Mouse (Mus musculus) hindbrain, embryonic 12.5 days (tissue): Measurements from ENCODE around the gene Olfr417. TPM values are rescaled to one million over a fixed set of nuclear protein-coding genes. Genes with fewer than 3 reads are reported as not detected.
"Not testable (repeated sequence)": the region's sequence is repeated elsewhere in the genome, so short reads cannot be mapped to it uniquely, and the experiment has no call there.

ENCODE experiments used
- ATAC-seq: fragments of 200-750 bp; cut with Nextera tagmentation; 2 replicates; pipeline ENCODE4 v1.8.0; 2017; ENCODE audit warnings: moderate TSS enrichment; ENCODE audit not compliant: low FRiP score
- H3K27ac ChIP-seq: fragments of 300-500 bp; sonication (generic); 2 replicates; pipeline ENCODE4 v1.5.1; 2016; ENCODE audit warnings: mild to moderate bottlenecking
- H3K27me3 ChIP-seq: fragments of 300-500 bp; sonication (generic); 2 replicates; pipeline ENCODE4 v1.6.1; 2016; ENCODE audit warnings: mild to moderate bottlenecking
- H3K36me3 ChIP-seq: fragments of 300-500 bp; sonication (generic); 2 replicates; pipeline ENCODE4 v1.6.1; 2016; ENCODE audit warnings: mild to moderate bottlenecking
- H3K4me1 ChIP-seq: fragments of 300-500 bp; sonication (generic); 2 replicates; pipeline ENCODE4 v1.6.1; 2016
- H3K4me2 ChIP-seq: fragments of 300-500 bp; sonication (generic); replicated peaks from 2 replicates; pipeline ENCODE4 v1.6.1; 2016; ENCODE audit warnings: mild to moderate bottlenecking
- H3K4me3 ChIP-seq: fragments of 300-500 bp; sonication (generic); 2 replicates; pipeline ENCODE4 v1.5.1; 2016; ENCODE audit warnings: mild to moderate bottlenecking
- H3K9ac ChIP-seq: fragments of 300-500 bp; sonication (generic); 2 replicates; pipeline ENCODE4 v1.6.1; 2016; ENCODE audit warnings: mild to moderate bottlenecking, moderate library complexity
- H3K9me3 ChIP-seq: fragments of 300-500 bp; sonication (generic); replicated peaks from 2 replicates; pipeline ENCODE4 v1.6.1; 2016; ENCODE audit warnings: mild to moderate bottlenecking
- WGBS: fragments of 180-500 bp; shearing (Covaris S2); methylation state at CpG from one replicate; pipeline ENCODE4 v1.1.7; 2016; 5-methylcytosine and 5-hydroxymethylcytosine counted together
- polyA plus RNA-seq: library from polyadenylated mRNA; unstranded; fragments of >200 nt; fragmentation: Nextera tagmentation; extraction: Ambion mirVana; gene quantifications from 2 replicates; pipeline ENCODE4 v1.2.1, GENCODE M21; 2016

Gene Olfr417
- not detected in 2 replicates for polyA plus RNA-seq

DNA sequence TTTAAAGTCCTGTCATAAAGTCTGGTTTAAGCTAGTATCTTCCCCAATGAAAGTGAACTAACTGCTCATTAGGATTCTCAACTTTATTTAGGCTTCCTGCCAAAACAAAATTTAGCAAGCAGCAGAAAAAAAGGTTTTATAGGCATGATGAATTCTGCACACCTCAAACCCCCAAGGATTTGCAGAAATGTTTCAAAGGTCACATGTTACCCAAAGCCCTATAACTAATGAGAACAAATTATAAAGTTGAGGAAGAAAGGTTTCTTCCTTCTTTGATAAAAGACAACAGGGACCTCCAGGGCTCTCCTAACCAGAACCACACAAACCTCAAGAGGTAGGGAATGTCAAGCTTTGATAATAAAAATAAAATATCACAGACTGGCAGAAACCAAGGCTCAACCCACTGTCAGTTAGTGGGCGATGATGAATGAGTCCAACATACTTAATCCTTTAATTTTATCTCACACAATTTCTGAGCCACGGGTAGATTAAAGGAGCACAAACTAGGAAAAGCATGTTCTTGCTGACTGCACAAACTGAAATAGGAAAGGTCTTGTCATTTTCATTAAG is at the start of gene Olfr417:
TSS of gene Olfr417 (plus strand) at position 241 of the 570 bp plus-strand sequence.
- no peak for ATAC-seq
- Histone ChIP-seq H3K27ac (no peak within 1 kb of the TSS), H3K36me3 (no peaks in the 10 kb centered on the region), H3K9me3 (no peaks in the 10 kb centered on the region), H3K4me1 (no peaks in the 10 kb centered on the region), H3K4me2 (no peak within 1 kb of the TSS), H3K4me3 (no peak within 1 kb of the TSS), H3K27me3 (no peaks in the 10 kb centered on the region), H3K9ac (no peak within 1 kb of the TSS)
- 76% methylated on average over 2 of the region's 2 CpGs for WGBS

DNA sequence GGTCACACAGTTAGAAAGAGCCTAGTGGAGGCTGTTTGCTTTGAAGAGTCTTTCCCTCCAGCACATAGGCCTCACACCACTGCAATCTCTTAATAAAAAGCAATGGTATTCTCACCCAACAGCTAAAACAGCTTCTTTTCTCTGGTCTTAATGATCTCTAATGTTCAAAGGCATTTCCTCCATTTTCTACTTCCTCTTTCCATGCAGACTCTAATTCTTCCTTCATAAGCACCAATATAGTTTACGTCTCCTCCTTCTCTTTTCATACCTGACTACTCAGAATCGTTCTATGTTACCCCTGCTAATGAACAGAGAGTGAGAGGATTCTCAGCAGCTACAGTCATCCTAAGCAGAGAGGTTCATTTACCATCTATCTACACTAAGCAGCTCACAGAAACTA is 47.6 kb upstream of the Olfr417 start:
- Histone ChIP-seq H3K9me3 (no peaks in the 10 kb centered on the region), H3K4me2 (no peak overlapping the region), H3K4me1 (no peaks in the 10 kb centered on the region), H3K36me3 (no peaks in the 10 kb centered on the region), H3K27ac (no peak overlapping the region), H3K4me3 (no peak overlapping the region), H3K27me3 (no peaks in the 10 kb centered on the region), H3K9ac (no peak overlapping the region)
- WGBS, result 84% methylated on average over 2 of the region's 2 CpGs
- no peak for ATAC-seq

DNA sequence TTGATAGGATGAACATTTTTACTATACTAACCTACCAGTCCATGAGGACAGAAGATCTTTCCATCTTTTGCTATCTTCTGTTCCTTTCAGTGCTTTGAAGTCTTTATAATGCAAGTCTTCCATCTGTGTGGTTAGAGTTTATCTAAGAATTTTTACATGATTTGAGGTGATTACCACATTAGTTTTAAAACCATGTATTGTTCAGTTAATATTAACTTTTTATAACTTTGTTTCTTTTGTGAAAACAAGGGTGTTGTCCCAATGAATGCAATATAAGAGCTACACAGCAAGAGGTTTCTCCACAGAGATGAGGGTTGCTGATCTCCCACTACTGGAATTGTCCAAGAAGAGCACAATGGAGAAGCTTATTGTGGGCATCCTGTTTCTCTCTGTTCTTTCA is 34.7 kb upstream of the Olfr417 start, which contains the start of gene Mptx1:
TSS of gene Mptx1 (plus strand) at position 301 of the 400 bp plus-strand sequence.
- Histone ChIP-seq H3K4me2 (no peak within 1 kb of the TSS), H3K4me3 (no peak within 1 kb of the TSS), H3K27ac (no peak within 1 kb of the TSS), H3K36me3 (no peaks in the 10 kb centered on the region), H3K9me3 (no peaks in the 10 kb centered on the region), H3K9ac (no peak within 1 kb of the TSS), H3K27me3 (no peaks in the 10 kb centered on the region), H3K4me1 (no peaks in the 10 kb centered on the region)
- ATAC-seq, result no peak

DNA sequence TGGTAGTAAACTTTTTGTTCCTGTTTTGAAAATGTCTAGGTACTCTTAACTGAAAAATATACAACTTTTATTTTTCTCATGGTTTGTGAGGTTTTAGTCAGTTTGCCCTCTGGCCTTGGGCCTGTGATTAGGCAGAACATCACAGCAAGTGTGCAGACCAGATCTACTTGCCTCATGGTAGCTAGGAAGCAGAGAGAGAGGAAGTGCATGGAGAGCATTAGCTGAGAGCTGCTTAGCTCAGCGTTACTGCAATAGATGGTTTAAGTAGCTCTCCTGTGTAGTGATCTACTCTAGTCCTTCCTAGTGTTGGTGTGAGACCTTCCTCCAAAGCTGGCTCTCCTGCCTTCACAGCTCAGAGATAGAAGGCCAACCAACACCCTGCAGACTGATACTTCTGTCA is 11.3 kb upstream of the Olfr417 start:
- H3K9me3 ChIP-seq, H3K9ac ChIP-seq, H3K27me3 ChIP-seq, ATAC-seq, H3K27ac ChIP-seq, H3K36me3 ChIP-seq, H3K4me1 ChIP-seq, H3K4me3 ChIP-seq, H3K4me2 ChIP-seq: not testable (repeated sequence)
- 72% methylated on average over 1 of the region's 1 CpGs for WGBS

DNA sequence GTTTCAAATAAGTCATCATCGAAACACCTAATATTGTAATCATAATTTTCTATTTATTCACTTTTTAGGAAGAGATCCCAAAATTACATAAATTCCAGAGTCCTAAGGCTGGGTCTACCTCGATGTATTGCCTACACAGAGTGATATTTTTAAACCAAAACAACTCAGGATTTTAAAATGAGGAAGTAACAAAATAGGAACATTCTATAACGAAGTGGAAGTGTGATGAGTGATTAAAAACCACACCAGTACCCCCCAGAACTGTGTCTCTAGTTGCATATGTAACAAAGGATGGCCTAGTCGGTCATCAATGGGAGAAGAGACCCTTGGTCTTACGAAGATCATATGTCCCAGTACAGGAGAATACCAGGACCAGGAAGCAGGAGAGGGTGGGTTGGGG is 10.3 kb upstream of the Olfr417 start:
- Histone ChIP-seq H3K4me2 (no peak overlapping the region), H3K27ac (no peak overlapping the region), H3K9me3 (no peaks in the 10 kb centered on the region), H3K27me3 (no peaks in the 10 kb centered on the region), H3K36me3 (no peaks in the 10 kb centered on the region), H3K4me1 (no peaks in the 10 kb centered on the region), H3K4me3 (no peak overlapping the region), H3K9ac (no peak overlapping the region)
- 83% methylated on average over 5 of the region's 5 CpGs for WGBS
- no peak for ATAC-seq

DNA sequence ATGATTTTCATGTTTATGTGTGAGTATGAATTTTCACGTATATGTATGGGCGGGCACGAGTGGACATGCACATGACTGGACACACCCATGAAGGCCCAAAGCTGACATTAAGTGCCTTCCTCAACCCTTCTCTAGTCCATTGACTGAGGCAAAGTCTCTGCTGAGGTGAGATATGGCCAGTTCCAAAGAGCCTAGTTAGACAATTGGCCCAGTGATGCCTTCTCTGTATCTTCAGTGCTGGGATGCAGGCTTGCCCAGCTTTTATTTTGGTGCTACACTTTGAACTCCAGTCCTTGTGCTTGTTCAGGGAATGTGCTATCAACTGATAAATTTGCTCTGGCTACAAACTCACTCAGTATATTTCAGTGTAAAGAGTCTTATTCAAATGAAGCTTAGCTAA is 8.9 kb downstream of the Olfr417 start:
- Histone ChIP-seq H3K36me3 (no peaks in the 10 kb centered on the region), H3K27ac (no peak overlapping the region), H3K27me3 (no peaks in the 10 kb centered on the region), H3K4me1 (no peaks in the 10 kb centered on the region), H3K4me3 (no peak overlapping the region), H3K9me3 (no peaks in the 10 kb centered on the region), H3K9ac (no peak overlapping the region), H3K4me2 (no peak overlapping the region)
- no peak for ATAC-seq
- 96% methylated on average over 3 of the region's 3 CpGs for WGBS

DNA sequence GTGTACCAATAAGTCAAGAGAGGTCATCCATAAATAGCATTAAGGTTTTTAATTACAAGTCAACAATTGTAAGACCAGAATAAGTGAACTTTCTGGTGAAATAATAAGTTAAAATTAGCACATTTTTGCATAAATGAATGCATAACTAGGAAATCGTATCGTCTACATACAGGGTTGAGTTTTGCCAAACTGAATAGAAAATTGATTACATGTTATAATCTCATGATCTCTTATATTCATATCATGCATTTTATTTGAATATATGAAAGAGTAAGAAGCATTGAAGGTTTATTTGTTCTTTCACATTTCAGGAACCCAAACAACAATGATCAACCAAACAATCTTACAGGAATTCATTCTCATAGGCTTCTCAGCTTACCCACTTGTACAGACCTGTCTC is 25.8 kb downstream of the Olfr417 start, which contains the start of gene Olfr248:
TSS of gene Olfr248 (plus strand) at position 301 of the 400 bp plus-strand sequence.
- no peaks in the 10 kb centered on the region for H3K9me3 ChIP-seq
- no peak for ATAC-seq
- H3K27ac ChIP-seq, result no peak within 1 kb of the TSS
- no peak within 1 kb of the TSS for H3K4me3 ChIP-seq
- 87% methylated on average over 2 of the region's 2 CpGs for WGBS
- no peaks in the 10 kb centered on the region for H3K27me3 ChIP-seq
- H3K9ac ChIP-seq, result no peak within 1 kb of the TSS
- H3K4me1 ChIP-seq, result no peaks in the 10 kb centered on the region
- no peaks in the 10 kb centered on the region for H3K36me3 ChIP-seq
- H3K4me2 ChIP-seq, result no peak within 1 kb of the TSS

DNA sequence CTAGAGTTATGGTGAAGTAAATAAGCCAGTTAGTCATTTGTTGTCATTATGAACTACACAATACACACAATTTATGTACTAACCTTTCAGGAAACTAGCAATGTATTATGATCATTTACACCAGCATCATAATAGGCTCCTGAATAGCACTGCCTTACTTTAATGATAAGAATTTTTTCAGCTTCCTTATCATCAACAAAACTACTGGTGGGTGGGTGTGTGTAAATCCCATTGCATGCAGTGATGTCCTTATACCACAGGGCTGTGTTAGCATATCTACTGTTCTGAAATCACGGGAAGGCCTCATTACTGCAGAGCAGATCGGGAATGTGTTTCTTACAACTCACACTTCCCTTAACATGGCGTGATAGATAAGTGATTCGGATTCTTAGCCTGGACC is 58.0 kb downstream of the Olfr417 start:
- Histone ChIP-seq H3K27me3 (no peaks in the 10 kb centered on the region), H3K4me3 (no peak overlapping the region), H3K27ac (no peak overlapping the region), H3K9me3 (no peaks in the 10 kb centered on the region), H3K4me2 (no peak overlapping the region), H3K4me1 (no peaks in the 10 kb centered on the region), H3K36me3 (no peaks in the 10 kb centered on the region), H3K9ac (no peak overlapping the region)
- 85% methylated on average over 4 of the region's 4 CpGs for WGBS
- no peak for ATAC-seq

DNA sequence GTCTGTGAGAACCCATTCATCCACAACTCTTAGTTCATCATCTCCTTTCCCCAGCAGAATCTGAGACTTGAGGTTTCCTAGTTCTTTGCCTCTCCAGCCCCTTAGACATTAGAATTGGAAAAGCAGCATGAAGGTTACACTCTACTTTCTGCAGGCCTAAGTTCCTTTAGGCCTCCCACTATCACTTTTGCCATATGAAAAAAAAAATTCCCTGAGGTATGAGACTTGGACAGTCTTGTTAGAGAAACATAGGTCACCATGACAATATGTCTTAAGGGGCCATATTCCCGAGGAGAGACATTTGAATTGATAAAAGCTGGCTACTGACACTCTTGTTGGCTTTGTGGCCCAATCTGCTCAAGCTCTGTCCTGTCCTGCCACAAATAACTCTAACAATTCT is 58.8 kb downstream of the Olfr417 start, which contains the start of gene Olfr414:
TSS of gene Olfr414 (plus strand) at position 301 of the 400 bp plus-strand sequence.
- H3K36me3 ChIP-seq, result no peaks in the 10 kb centered on the region
- H3K4me1 ChIP-seq, result no peaks in the 10 kb centered on the region
- no peak within 1 kb of the TSS for H3K4me2 ChIP-seq
- no peak within 1 kb of the TSS for H3K4me3 ChIP-seq
- no peak for ATAC-seq
- H3K9ac ChIP-seq, result no peak within 1 kb of the TSS
- 82% methylated on average over 1 of the region's 1 CpGs for WGBS
- H3K27me3 ChIP-seq, result no peaks in the 10 kb centered on the region
- no peak within 1 kb of the TSS for H3K27ac ChIP-seq
- no peaks in the 10 kb centered on the region for H3K9me3 ChIP-seq

Other genes starting within 250 kb of the Olfr417 start
- not detected in 2 replicates for gene Olfr231, start 244.0 kb upstream of the Olfr417 start, polyA plus RNA-seq
- not detected in 2 replicates for gene Olfr424, start 233.6 kb upstream of the Olfr417 start, polyA plus RNA-seq
- not detected in 2 replicates for gene Olfr420, start 209.5 kb upstream of the Olfr417 start, polyA plus RNA-seq
- 1.5 and 1.7 TPM in 2 replicates for gene Spta1, start 192.3 kb upstream of the Olfr417 start, polyA plus RNA-seq
- gene Olfr419, start 113.1 kb upstream of the Olfr417 start, polyA plus RNA-seq, result not detected in 2 replicates
- gene Mptx1, start 34.6 kb upstream of the Olfr417 start, polyA plus RNA-seq, result not detected in 2 replicates
- not detected in 2 replicates for gene Olfr248, start 25.9 kb downstream of the Olfr417 start, polyA plus RNA-seq
- gene Olfr414, start 58.9 kb downstream of the Olfr417 start, polyA plus RNA-seq, result not detected in 2 replicates
- not detected in 2 replicates for gene Olfr220, start 77.0 kb downstream of the Olfr417 start, polyA plus RNA-seq
- 7.2 and 8.4 TPM in 2 replicates for gene Fmn2, start 136.7 kb downstream of the Olfr417 start, polyA plus RNA-seq